Mouse (Mus musculus) neutrophil, adult 83 days (primary cell): Measurements from ENCODE around the gene Frem1. TPM values are rescaled to one million over a fixed set of nuclear protein-coding genes. Genes with fewer than 3 reads are reported as not detected.

ENCODE experiments used
- total RNA-seq, 2 experiments: library from RNA; stranded (reverse); gene quantifications; one replicate each; pipeline ENCODE4 v1.2.4; 2023

Frem1 gene
- total RNA-seq = not detected

DNA sequence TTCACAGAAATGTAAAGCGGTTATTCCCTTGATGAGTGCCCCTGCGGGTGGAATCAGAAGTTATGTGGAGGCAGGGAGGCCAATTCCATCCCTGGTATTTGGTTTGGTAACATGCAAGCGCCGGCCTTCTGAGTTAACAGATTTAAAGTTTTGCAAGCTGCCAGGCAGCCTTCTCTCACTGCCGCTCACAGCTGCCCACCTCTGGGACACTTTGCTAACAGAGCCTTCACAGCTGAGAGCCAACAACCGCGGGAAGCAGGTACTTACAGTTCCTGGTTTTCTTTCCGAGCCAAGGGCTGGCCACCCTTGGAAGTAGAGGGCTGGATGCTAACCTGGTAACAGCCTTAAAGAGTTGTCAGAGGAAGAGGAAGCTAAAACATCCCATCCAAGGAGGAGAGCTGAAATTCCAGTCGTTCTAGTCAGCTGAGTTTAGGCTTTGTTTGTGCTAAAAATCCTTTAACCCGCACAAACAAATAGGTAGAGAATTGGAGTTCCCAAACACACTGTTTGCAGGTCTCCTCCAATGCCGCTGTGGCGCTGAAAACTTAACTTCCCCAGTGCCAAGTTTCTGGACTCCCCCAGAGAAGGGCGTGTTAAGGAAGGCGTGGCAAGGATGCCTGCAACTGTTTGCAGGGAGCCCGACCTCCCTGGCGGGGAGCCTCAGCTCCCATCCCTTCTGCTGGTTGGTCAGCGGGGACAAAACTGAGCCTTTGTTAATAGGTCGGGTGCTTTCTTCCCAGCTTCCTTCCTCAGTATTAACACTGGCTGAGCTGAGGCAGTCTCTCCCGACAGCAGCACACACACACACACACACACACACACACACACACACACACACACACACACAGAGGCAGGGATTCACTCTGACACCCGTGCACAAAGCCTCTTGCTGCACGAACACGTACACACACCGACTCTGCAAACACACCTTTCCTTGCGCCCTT, at the start of gene Frem1:
Gene Frem1 (minus strand): TSS at position 706 of the 944 bp plus-strand sequence.

DNA sequence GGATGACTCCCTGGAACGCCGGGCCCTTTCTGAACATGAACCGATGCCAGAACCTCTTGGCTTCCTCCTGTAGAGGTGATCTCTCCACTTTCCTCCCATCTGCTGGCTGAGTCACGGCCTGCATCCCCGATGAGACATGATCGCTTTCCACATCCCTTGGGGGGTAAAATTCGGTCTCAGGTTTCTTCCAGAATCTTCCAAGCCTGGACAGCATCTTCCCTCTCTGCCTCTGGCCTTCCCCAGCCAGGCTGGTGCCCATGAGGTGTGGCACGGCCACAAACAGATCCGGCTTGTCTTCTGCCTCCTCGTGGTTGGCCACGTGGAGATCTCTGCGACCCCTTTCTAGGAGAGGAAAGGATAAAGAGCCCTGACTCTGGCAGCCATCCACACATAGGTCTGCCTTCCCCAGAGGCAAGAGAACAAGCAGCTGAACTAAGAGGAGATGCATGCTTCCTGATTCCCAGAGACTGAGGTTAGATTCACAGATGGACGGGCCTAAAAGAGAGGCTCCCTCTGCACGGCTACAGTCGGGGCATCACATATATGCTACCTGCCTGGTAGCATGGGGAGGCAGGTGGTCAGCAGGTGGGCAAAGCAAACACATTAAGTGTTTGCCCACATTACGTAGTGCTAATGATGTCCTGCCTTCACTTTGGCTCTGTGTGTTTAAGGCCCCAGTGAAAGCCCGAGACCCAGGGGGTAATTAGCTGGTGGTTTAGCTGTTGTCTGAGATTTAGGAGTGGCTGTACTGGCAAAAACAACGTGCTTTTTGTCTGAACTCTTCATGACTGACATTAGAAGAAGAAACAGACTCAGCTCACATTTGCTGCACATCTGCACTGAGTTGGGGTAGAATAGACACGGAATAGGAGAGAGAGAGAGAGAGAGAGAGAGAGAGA, 167.3 kb downstream of the Frem1 start, which contains the start of gene Cer1:
Gene Cer1 (minus strand): TSS at position 513 of the 899 bp plus-strand sequence.

DNA sequence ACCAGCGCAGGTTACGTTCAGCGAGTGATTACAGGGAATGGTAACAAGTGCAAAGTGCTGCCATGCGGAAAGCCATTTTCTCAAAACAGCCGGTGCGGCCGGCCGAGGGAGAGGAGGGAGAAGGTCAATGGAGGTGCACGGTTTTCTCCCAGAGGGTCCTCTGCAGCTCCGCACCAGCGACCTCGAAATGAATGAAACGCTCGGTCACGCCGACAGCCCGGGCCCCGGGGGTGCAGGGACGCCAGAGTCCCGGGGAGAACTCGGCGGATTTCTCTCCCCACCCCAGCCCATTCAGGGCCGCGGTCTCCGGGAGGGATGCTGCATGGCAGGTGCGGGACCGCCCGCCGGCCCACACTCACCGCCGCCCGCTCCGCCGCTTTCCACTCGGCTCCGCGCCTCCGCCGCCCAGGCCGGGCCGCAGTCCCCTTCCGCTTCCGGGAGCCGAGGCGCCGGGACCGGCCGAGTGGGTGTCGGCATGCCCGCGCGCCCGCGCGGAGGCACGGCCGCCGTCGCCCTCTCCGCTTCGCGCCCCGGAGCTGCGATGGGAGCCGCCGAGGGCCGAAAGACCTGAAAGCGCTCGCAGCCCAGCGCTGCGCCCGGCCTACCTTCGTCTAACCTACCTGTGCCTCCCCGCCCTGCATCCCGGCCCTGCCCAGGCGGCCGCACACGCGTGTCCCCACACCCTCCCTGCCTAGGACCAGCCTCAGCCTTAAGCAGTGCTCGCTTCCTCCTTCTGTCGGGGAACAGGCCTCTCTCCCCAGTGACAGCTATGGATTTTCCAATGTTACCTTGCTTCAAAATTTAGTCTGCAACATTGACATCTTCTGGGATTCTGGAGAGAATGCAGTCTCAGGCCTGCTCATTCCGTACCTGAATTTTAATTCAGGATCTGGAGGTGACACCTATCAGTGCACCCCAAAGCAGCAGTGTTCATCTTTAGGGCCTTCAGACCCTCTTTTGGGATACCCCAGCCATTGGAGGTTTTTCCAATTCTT, 192.7 kb downstream of the Frem1 start, which contains the start of gene Zdhhc21:
Gene Zdhhc21 (minus strand): TSS at position 828 of the 995 bp plus-strand sequence.

Other genes starting within 250 kb of the Frem1 start
- gene Zdhhc21, start 192.4 kb downstream of the Frem1 start, total RNA-seq = 10 to 100 TPM; 11.9 to 13.9 TPM
- gene Cer1, start 167.2 kb downstream of the Frem1 start, total RNA-seq = not detected